ENCODE assay signal across 8 mouse cellular contexts in the genomic region with DNA sequence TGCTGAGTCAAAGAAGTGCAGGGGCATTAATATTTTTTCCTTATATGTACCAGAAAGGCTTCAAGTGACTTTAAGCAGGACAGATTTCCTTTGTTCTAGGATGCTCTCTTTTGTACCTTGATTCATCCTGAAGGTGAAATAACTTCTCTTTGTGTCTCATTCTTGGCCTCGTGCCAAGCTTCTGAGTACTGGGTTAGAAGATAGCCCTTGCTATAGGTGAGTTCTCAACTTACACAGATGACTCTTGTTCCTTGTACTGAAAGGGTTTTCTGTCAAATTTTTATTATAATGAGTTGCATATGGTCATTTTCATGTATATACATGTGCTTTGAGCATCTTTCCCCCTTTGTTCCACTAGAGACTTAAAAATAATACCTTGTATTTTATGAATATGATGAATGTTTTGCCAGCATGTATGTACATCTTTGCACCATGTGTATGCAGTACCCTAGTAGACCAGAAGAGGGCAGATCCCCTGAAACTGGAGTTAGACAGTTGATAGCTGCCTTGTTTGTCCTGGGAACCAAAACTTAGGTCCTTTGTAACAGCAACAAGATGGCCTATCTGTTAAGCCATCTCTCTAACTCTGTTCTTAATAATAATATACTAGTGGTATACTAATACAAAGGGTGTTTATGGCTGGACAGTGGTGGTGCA. TPM values are rescaled to one million over a fixed set of nuclear protein-coding genes. Genes with fewer than 3 reads are reported as not detected.
DNase-seq lines count a peak whose midpoint lies in the region; ATAC-seq lines count a peak whose summit lies in the region.
"Had no signal": no experiment of that assay in that cellular context is flagged by ENCODE, and none has a peak within 500 bp of the region (broad histone marks: within the 10 kb centered on the region; RNA-seq: fewer than 3 reads in every experiment).

No protein-coding gene starts in this region.

- H3K9ac ChIP-seq in limb, embryonic 11.5 days (ENCODE audit: low read length) = no peak overlapping the region

- H3K27ac ChIP-seq in limb, embryonic 11.5 days (replicated peaks; ENCODE audit: low read depth, low read length) = no peak overlapping the region
- H3K27ac ChIP-seq in limb, embryonic 10.5 days = no peak overlapping the region
- H3K27ac ChIP-seq: macrophage had no signal

- peaks cover 7% of the 10 kb centered on the region; the same call in 1 of the 2 replicates for H3K36me3 ChIP-seq in limb, embryonic 11.5 days (ENCODE audit: control insufficient read depth, insufficient read depth, low read length)
- H3K36me3 ChIP-seq in limb, embryonic 10.5 days = peaks cover 88% of the 10 kb centered on the region

- no peaks in the 10 kb centered on the region for H3K9me3 ChIP-seq in limb, embryonic 11.5 days (ENCODE audit: control insufficient read depth, low read length)
- H3K9me3 ChIP-seq in limb, embryonic 10.5 days (replicated peaks) = no peaks in the 10 kb centered on the region

- no peak for ATAC-seq in limb, embryonic 11.5 days (ENCODE audit: insufficient number of reproducible peaks, low FRiP score, low TSS enrichment, low read depth)

- WGBS in limb, embryonic 11.5 days = 86% methylated on average over 1 of the region's 1 CpGs
- 94% methylated on average over 1 of the region's 1 CpGs for WGBS in limb, embryonic 10.5 days

- DNase-seq in limb, embryonic 11.5 days (ENCODE audit: low spot score) = peak; percentile 44
- no peak for DNase-seq in limb, embryonic 10.5 days (ENCODE audit: low spot score)
- DNase-seq in MEL-GATA-1-ER (ENCODE audit: extremely low read depth, low read depth) = peak; percentile 56
- DNase-seq in embryo, embryonic 9.5 days (ENCODE audit: extremely low spot score) = peak; percentile 25
- DNase-seq in retina, postnatal 1 day = peak; percentile 53
- no peak for DNase-seq in layer of hippocampus, postnatal 25 days (ENCODE audit: extremely low spot score in 1 of 2, low spot score in 1 of 2)
- no peak for DNase-seq in frontal cortex, postnatal 36 days (ENCODE audit: low spot score in 2 of 2)

- no peak overlapping the region for H3K4me3 ChIP-seq in limb, embryonic 11.5 days (ENCODE audit: low read depth, low read length)
- no peak overlapping the region for H3K4me3 ChIP-seq in limb, embryonic 10.5 days

- H3K4me1 ChIP-seq in limb, embryonic 11.5 days (ENCODE audit: control insufficient read depth, insufficient read depth, low read length) = no peaks in the 10 kb centered on the region
- H3K4me1 ChIP-seq in limb, embryonic 10.5 days = no peaks in the 10 kb centered on the region

- no peaks in the 10 kb centered on the region for H3K27me3 ChIP-seq in limb, embryonic 11.5 days (ENCODE audit: control insufficient read depth, insufficient read depth, low read length)
- no peaks in the 10 kb centered on the region for H3K27me3 ChIP-seq in limb, embryonic 10.5 days (ENCODE audit: low read depth, poor library complexity, severe bottlenecking)

- H3K4me2 ChIP-seq in limb, embryonic 11.5 days (ENCODE audit: low read depth, severe bottlenecking) = no peak overlapping the region

RNA-seq across cellular contexts. Expression of a gene that starts 10.9 kb away (rescaled TPM):
- 20.6 and 23.2 TPM in 2 replicates for polyA plus RNA-seq in limb, embryonic 11.5 days (2014; fragmentation: Nextera tagmentation; extraction: Ambion mirVana)
- 15.4 and 16.6 TPM in 2 replicates for polyA plus RNA-seq in limb, embryonic 10.5 days (2016; fragmentation: Nextera tagmentation; extraction: Ambion mirVana)
- total RNA-seq in layer of hippocampus, postnatal 25 days (2021) = 10 to 100 TPM; 36.0 to 36.7 TPM

Comparison
In these comparisons a context has a peak if more than half of its experiments do, and no peak if none do; other contexts are left out.
1. DNase-seq: peak in limb, embryonic 11.5 days (single experiment), MEL-GATA-1-ER (single experiment), embryo, embryonic 9.5 days (single experiment) and retina, postnatal 1 day (single experiment); none in limb, embryonic 10.5 days (single experiment), layer of hippocampus, postnatal 25 days (0 of 2) and frontal cortex, postnatal 36 days (0 of 2).